9 mouse cellular contexts compared by ENCODE assay signal in the genomic region with DNA sequence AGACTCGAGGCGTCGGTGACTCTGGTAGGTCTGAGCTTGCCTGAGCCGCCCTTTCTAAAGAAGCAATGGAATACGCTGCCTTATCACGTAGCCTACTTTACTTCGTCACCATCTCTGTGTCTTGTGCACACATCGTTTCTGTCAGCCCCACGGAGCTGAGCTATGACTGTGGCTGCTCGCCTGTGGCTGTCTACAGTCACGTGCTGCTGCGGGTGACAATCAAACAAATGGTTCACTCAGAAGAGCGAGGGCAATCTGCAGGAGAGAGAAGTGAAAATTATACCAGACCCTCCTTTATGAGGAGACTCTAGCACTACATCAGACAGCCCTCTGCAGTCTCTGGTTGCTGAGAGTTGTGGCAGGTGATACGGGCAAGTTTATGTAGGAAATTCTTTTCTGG.
DNase-seq lines count a peak whose midpoint lies in the region; ATAC-seq lines count a peak whose summit lies in the region.
"Had no signal": no experiment of that assay in that cellular context is flagged by ENCODE, and none has a peak within 500 bp of the region (broad histone marks: within the 10 kb centered on the region; RNA-seq: fewer than 3 reads in every experiment).

No protein-coding gene starts in this region.

- no peak overlapping the region for H3K9ac ChIP-seq in kidney, embryonic 15.5 days
- no peak overlapping the region for H3K9ac ChIP-seq in heart, embryonic 11.5 days (ENCODE audit: low read depth, low read length)
- H3K9ac ChIP-seq in liver, embryonic 11.5 days (ENCODE audit: low read depth, low read length): no peak overlapping the region

- H3K36me3 ChIP-seq in kidney, embryonic 15.5 days: no peaks in the 10 kb centered on the region
- H3K36me3 ChIP-seq in heart, embryonic 11.5 days (ENCODE audit: control insufficient read depth, insufficient read depth, low read length): no peaks in the 10 kb centered on the region
- H3K36me3 ChIP-seq in liver, embryonic 11.5 days (ENCODE audit: control insufficient read depth, insufficient read depth, low read length): no peaks in the 10 kb centered on the region

- no peak overlapping the region for H3K27ac ChIP-seq in kidney, embryonic 15.5 days
- H3K27ac ChIP-seq in heart, embryonic 11.5 days (ENCODE audit: low read depth, low read length): peak overlapping the region; percentile 25; the same call in 1 of the 2 replicates
- H3K27ac ChIP-seq in liver, embryonic 11.5 days (ENCODE audit: low read depth, low read length): no peak overlapping the region

- no peaks in the 10 kb centered on the region for H3K27me3 ChIP-seq in kidney, embryonic 15.5 days
- no peaks in the 10 kb centered on the region for H3K27me3 ChIP-seq in heart, embryonic 11.5 days (ENCODE audit: control insufficient read depth, insufficient read depth, low read length)
- no peaks in the 10 kb centered on the region; the same call in 1 of the 2 replicates for H3K27me3 ChIP-seq in liver, embryonic 11.5 days (replicated peaks; ENCODE audit: control insufficient read depth, insufficient read depth, low read length)

- no peak for ATAC-seq in kidney, embryonic 15.5 days (replicated peaks; ENCODE audit: low FRiP score)
- ATAC-seq in heart, embryonic 11.5 days (replicated peaks; ENCODE audit: insufficient number of reproducible peaks, low FRiP score, low TSS enrichment): peak; percentile 52; the same call in 1 of the 2 replicates
- no peak for ATAC-seq in liver, embryonic 11.5 days (replicated peaks; ENCODE audit: low FRiP score)

- no peaks in the 10 kb centered on the region for H3K4me1 ChIP-seq in kidney, embryonic 15.5 days
- peaks cover 13% of the 10 kb centered on the region; the same call in 1 of the 2 replicates for H3K4me1 ChIP-seq in heart, embryonic 11.5 days (ENCODE audit: control insufficient read depth, insufficient read depth, low read length)
- 0 out of 2 replicates have a peak, but pooled peaks cover 2% of the 10 kb centered on the region for H3K4me1 ChIP-seq in liver, embryonic 11.5 days (replicated peaks; ENCODE audit: control insufficient read depth, insufficient read depth, low read length)

- no peaks in the 10 kb centered on the region for H3K9me3 ChIP-seq in kidney, embryonic 15.5 days (replicated peaks)
- H3K9me3 ChIP-seq in heart, embryonic 11.5 days (replicated peaks; ENCODE audit: control insufficient read depth, low read length): no peaks in the 10 kb centered on the region
- H3K9me3 ChIP-seq in liver, embryonic 11.5 days (ENCODE audit: control insufficient read depth, low read length): no peaks in the 10 kb centered on the region

- no peak overlapping the region for H3K4me3 ChIP-seq in kidney, embryonic 15.5 days (replicated peaks)
- peak overlapping the region; percentile 1; the same call in 1 of the 2 replicates for H3K4me3 ChIP-seq in heart, embryonic 11.5 days (ENCODE audit: low read depth, low read length)
- H3K4me3 ChIP-seq in liver, embryonic 11.5 days (ENCODE audit: low read depth, low read length): no peak overlapping the region

- WGBS in kidney, embryonic 15.5 days: 60% methylated on average over 14 of the region's 14 CpGs
- WGBS in heart, embryonic 11.5 days (ENCODE audit: insufficient replicate concordance): 21% methylated on average over 14 of the region's 14 CpGs
- 59% methylated on average over 14 of the region's 14 CpGs for WGBS in liver, embryonic 11.5 days

- H3K4me2 ChIP-seq in kidney, embryonic 15.5 days: no peak overlapping the region
- peak overlapping the region; percentile 53 for H3K4me2 ChIP-seq in heart, embryonic 11.5 days
- peak overlapping the region; percentile 29; the same call in 1 of the 2 replicates for H3K4me2 ChIP-seq in liver, embryonic 11.5 days

- DNase-seq in kidney, adult 11 months: peak; percentile 11
- peak; percentile 84 for DNase-seq in A20 (ENCODE audit: low read depth, low spot score)
- no peak for DNase-seq in liver, embryonic 11.5 days (ENCODE audit: low spot score)
- DNase-seq in spleen, adult 18-20 months: no peak
- no peak for DNase-seq in adrenal gland, postnatal 4 days (ENCODE audit: low spot score in 2 of 2)
- DNase-seq in urinary bladder, postnatal 4 days (ENCODE audit: low spot score in 2 of 2): no peak
- DNase-seq: layer of hippocampus, adult 9-11 months had no signal

Comparison
In these comparisons a context has a peak if more than half of its experiments do, and no peak if none do; other contexts are left out.
1. DNase-seq: peak in kidney, adult 11 months (single experiment) and A20 (single experiment); none in liver, embryonic 11.5 days (single experiment), spleen, adult 18-20 months (0 of 2), adrenal gland, postnatal 4 days (0 of 2) and urinary bladder, postnatal 4 days (0 of 2).